11 mouse cellular contexts compared by ENCODE assay signal in genomic region chr3:102165536-102166286, GRCm38 (mm10). TPM values are rescaled to one million over a fixed set of nuclear protein-coding genes. Genes with fewer than 3 reads are reported as not detected.
DNase-seq lines count a peak whose midpoint lies in the region; ATAC-seq and TF ChIP-seq lines count a peak whose summit lies in the region.
"Had no signal": no experiment of that assay in that cellular context is flagged by ENCODE, and none has a peak within 500 bp of the region (broad histone marks: within the 10 kb centered on the region; RNA-seq: fewer than 3 reads in every experiment).

No protein-coding gene starts in this region.

- peaks cover 21% of the 10 kb centered on the region for H3K36me3 ChIP-seq in ES-Bruce4 (ENCODE audit: control insufficient read depth, insufficient read depth, low read length, poor library complexity, severe bottlenecking)
- no peaks in the 10 kb centered on the region for H3K36me3 ChIP-seq in embryonic facial prominence, embryonic 11.5 days (replicated peaks; ENCODE audit: control insufficient read depth, insufficient read depth, low read depth, low read length)

- 81% methylated on average over 21 of the region's 21 CpGs for WGBS in embryonic facial prominence, embryonic 11.5 days

- H3K27ac ChIP-seq in ES-Bruce4 (ENCODE audit: insufficient read depth, low read length) = peak overlapping the region; percentile 100
- no peak overlapping the region for H3K27ac ChIP-seq in embryonic facial prominence, embryonic 11.5 days (replicated peaks; ENCODE audit: low read depth, low read length)
- H3K27ac ChIP-seq: embryonic facial prominence, embryonic 13.5 days had no signal

- no peaks in the 10 kb centered on the region for H3K9me3 ChIP-seq in ES-Bruce4 (replicated peaks; ENCODE audit: control insufficient read depth, insufficient read depth, low read length, poor library complexity, severe bottlenecking)
- H3K9me3 ChIP-seq in embryonic facial prominence, embryonic 11.5 days (replicated peaks; ENCODE audit: control insufficient read depth, low read length) = no peaks in the 10 kb centered on the region
- H3K9me3 ChIP-seq: embryonic facial prominence, embryonic 13.5 days had no signal

- peak; percentile 36; the same call in 1 of the 2 replicates for ATAC-seq in embryonic facial prominence, embryonic 11.5 days (replicated peaks; ENCODE audit: insufficient number of reproducible peaks, low FRiP score, low TSS enrichment, low read depth)

- H3K27me3 ChIP-seq in ES-Bruce4 (ENCODE audit: control insufficient read depth, insufficient read depth, low read length, poor library complexity, severe bottlenecking) = no peaks in the 10 kb centered on the region
- no peaks in the 10 kb centered on the region for H3K27me3 ChIP-seq in embryonic facial prominence, embryonic 11.5 days (ENCODE audit: control insufficient read depth, insufficient read depth, low read length)
- H3K27me3 ChIP-seq: embryonic facial prominence, embryonic 13.5 days had no signal

- no peak for TF ChIP-seq POLR2A in ES-Bruce4 (IDR thresholded peaks at IDR 0.05; ENCODE audit: insufficient read depth, low read length)

- peak; percentile 18 for DNase-seq in heart, adult 9 months (ENCODE audit: low spot score in 2 of 2)
- no peak for DNase-seq in heart, postnatal 25 days (ENCODE audit: low spot score)
- no peak for DNase-seq in embryonic facial prominence, embryonic 11.5 days (ENCODE audit: low spot score)
- peak; percentile 33 for DNase-seq in lung, postnatal 36 days
- no peak for DNase-seq in left cerebral cortex, postnatal 25 days (ENCODE audit: low spot score in 2 of 2)
- DNase-seq in kidney, postnatal 36 days = no peak
- no peak for DNase-seq in right cerebral cortex, postnatal 36 days (ENCODE audit: low spot score in 2 of 2)
- DNase-seq: adrenal gland, postnatal 25 days; right cerebral cortex, postnatal 14 days had no signal

- intact Hi-C loops in heart, postnatal 25 days (cut with DNase I) = loop anchor here (5.0 kb wide), 1 partner anchor 37 kb away; the partner anchor contains the start of gene Vangl1
- intact Hi-C loops in left cerebral cortex, postnatal 25 days (cut with DNase I) = loop anchor here (5.0 kb wide), 1 partner anchor 42 kb away; no protein-coding TSS in a partner anchor

- H3K9ac ChIP-seq in ES-Bruce4 (ENCODE audit: low read depth, poor library complexity, severe bottlenecking) = peak overlapping the region; percentile 75
- no peak overlapping the region for H3K9ac ChIP-seq in embryonic facial prominence, embryonic 11.5 days (replicated peaks; ENCODE audit: low read length)
- H3K9ac ChIP-seq: embryonic facial prominence, embryonic 13.5 days had no signal

- TF ChIP-seq CTCF in ES-Bruce4 (IDR thresholded peaks at IDR 0.05; ENCODE audit: low read depth, low read length) = no peak

- peaks cover 6% of the 10 kb centered on the region for H3K4me1 ChIP-seq in ES-Bruce4 (ENCODE audit: control insufficient read depth, insufficient read depth, low read length)
- H3K4me1 ChIP-seq in embryonic facial prominence, embryonic 11.5 days (ENCODE audit: control insufficient read depth, insufficient read depth, low read length) = no peaks in the 10 kb centered on the region

- TF ChIP-seq EP300 in ES-Bruce4 (IDR thresholded peaks at IDR 0.05; ENCODE audit: insufficient read depth, low read depth, low read length) = 0 out of 2 replicates have a peak, but pooled peaks have one; percentile 15

- H3K4me3 ChIP-seq in ES-Bruce4 (ENCODE audit: low read depth, low read length) = peak overlapping the region; percentile 73
- no peak overlapping the region for H3K4me3 ChIP-seq in embryonic facial prominence, embryonic 11.5 days (ENCODE audit: low read depth, low read length)
- H3K4me3 ChIP-seq: embryonic facial prominence, embryonic 13.5 days had no signal

- no peak overlapping the region for H3K4me2 ChIP-seq in embryonic facial prominence, embryonic 11.5 days (ENCODE audit: low read depth, low read length)
- H3K4me2 ChIP-seq: embryonic facial prominence, embryonic 13.5 days had no signal

RNA-seq across cellular contexts. Expression of gene Vangl1, which starts 38.8 kb away (rescaled TPM):
- total RNA-seq in heart, postnatal 25 days (2021) = 10 to 100 TPM; 11.3 to 12.9 TPM
- polyA plus RNA-seq in ES-Bruce4 (2011; ENCODE audit: insufficient read depth, insufficient read length, low read depth, missing spikeins) = 69.9 and 85.8 TPM in 2 replicates
- polyA plus RNA-seq in embryonic facial prominence, embryonic 11.5 days (2014; fragmentation: Nextera tagmentation; extraction: Ambion mirVana) = 11.9 and 12.8 TPM in 2 replicates
- 1 to 10 TPM; 4.2 to 5.7 TPM for total RNA-seq in left cerebral cortex, postnatal 25 days (2021)

Comparison
In these comparisons a context has a peak if more than half of its experiments do, and no peak if none do; other contexts are left out.
1. DNase-seq: peak in heart, adult 9 months (2 of 2) and lung, postnatal 36 days (single experiment); none in heart, postnatal 25 days (single experiment), embryonic facial prominence, embryonic 11.5 days (single experiment), left cerebral cortex, postnatal 25 days (0 of 2), kidney, postnatal 36 days (0 of 2) and right cerebral cortex, postnatal 36 days (0 of 2).